Mouse (Mus musculus) C2C12 (cell line): Measurements from ENCODE around the gene Six3.

Source experiments
- CEBPB ChIP-seq: IDR thresholded peaks from one replicate; pipeline ENCODE4 v1.6.1; 2011; ENCODE audit warnings: low read depth, mild to moderate bottlenecking, control low read depth, moderate library complexity
- CTCF ChIP-seq: IDR thresholded peaks from one replicate; pipeline ENCODE4 v1.5.1; 2011; ENCODE audit not compliant: control insufficient read depth, insufficient read depth, insufficient read length
- FOSL1 ChIP-seq: IDR thresholded peaks from one replicate; pipeline ENCODE4 v1.8.0; 2011; ENCODE audit warnings: mild to moderate bottlenecking, low read length; ENCODE audit not compliant: poor library complexity, insufficient read depth, severe bottlenecking
- MAX ChIP-seq: IDR thresholded peaks from one replicate; pipeline ENCODE4 v1.6.1; 2011; ENCODE audit warnings: mild to moderate bottlenecking, control low read depth
- MYOD1 ChIP-seq: IDR thresholded peaks from one replicate; pipeline ENCODE4 v1.6.1; 2011; ENCODE audit warnings: low read depth; ENCODE audit not compliant: control insufficient read depth, insufficient read length
- MYOG ChIP-seq: IDR thresholded peaks from one replicate; pipeline ENCODE4 v1.6.1; 2011; ENCODE audit not compliant: control insufficient read depth, insufficient read length; ENCODE audit errors: extremely low read depth
- USF1 ChIP-seq: IDR thresholded peaks from one replicate; pipeline ENCODE4 v1.6.1; 2011; ENCODE audit warnings: low read depth, mild to moderate bottlenecking, control low read depth, moderate library complexity

DNA sequence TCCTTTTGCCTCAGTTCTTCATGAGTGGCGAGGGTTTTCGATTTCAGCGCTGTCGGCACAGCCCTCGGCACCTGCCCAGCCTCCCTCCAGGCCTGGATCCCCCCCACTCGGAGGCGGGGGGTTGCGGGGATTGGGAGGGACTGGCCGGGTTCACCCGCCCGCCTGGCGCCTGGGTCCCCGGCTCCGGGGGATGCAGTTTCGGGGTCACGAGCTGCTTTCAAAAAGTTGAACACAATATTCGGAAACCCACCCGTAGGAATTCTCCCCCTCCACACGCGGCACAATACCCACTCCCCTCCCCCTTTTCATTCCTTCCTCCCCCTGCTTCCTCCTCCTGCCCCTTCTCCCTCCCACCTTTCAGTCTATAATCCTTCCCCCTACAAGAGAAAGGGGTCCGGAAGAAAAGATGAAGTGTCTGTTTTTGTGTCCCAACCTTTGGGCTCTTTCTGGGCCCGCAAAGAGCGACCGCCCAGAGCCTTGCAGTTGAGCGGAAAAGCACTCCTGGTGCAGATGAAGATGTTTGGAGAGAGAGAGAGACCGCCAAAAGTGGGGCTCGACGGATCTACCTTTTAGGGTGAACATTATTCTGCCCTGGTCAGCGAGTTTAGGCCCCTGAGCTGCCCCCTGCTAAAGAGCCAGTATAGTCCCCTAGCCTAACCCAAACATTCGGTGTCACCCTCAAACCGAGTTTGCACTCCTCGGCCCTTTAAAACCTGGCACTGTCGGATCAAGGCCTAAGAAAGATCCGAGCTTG is 5.1 kb downstream of the Six3 start:
- TF ChIP-seq CTCF = no peak
- no peak for TF ChIP-seq USF1
- TF ChIP-seq MYOD1 = no peak
- no peak for TF ChIP-seq MYOG
- TF ChIP-seq MAX = no peak
- no peak for TF ChIP-seq CEBPB
- no peak for TF ChIP-seq FOSL1
